Mouse (Mus musculus) MEL (cell line): ENCODE results near the gene Il17re.

ENCODE experiments used
- CHD1 ChIP-seq: IDR thresholded peaks from 2 replicates; pipeline ENCODE4 v1.6.1; 2012; ENCODE audit warnings: low read depth, mild to moderate bottlenecking, inconsistent platforms, low read length, improper control_type of control experiment
- CTCF ChIP-seq, 3 experiments: IDR thresholded peaks in 2 of 3; conservative IDR thresholded peaks in 1 of 3; 2 replicates each; pipeline ENCODE4 v1.5.1; 2011 to 2012; ENCODE audit warnings: low read length in 3 of 3, low read depth in 2 of 3, mild to moderate bottlenecking in 2 of 3, improper control_type of control experiment in 1 of 3, inconsistent platforms in 1 of 3, mixed read lengths in 1 of 3, moderate library complexity in 1 of 3; ENCODE audit not compliant: control insufficient read depth in 1 of 3, insufficient read depth in 1 of 3, poor library complexity in 1 of 3, severe bottlenecking in 1 of 3
- GABPA ChIP-seq: IDR thresholded peaks from 2 replicates; pipeline ENCODE4 v1.6.1; 2012; ENCODE audit warnings: low read depth, mild to moderate bottlenecking, inconsistent platforms, low read length, improper control_type of control experiment, moderate library complexity
- GATA1 ChIP-seq: IDR thresholded peaks from 2 replicates; pipeline ENCODE4 v1.6.1; 2011; ENCODE audit warnings: low read depth, low read length, improper control_type of control experiment
- HCFC1 ChIP-seq: IDR thresholded peaks from 2 replicates; pipeline ENCODE4 v1.6.1; 2012; ENCODE audit warnings: low read depth, mild to moderate bottlenecking, inconsistent platforms, low read length, improper control_type of control experiment, moderate library complexity
- JUND ChIP-seq: IDR thresholded peaks from 2 replicates; pipeline ENCODE4 v1.6.1; 2011; ENCODE audit warnings: low read depth, mild to moderate bottlenecking, improper control_type of control experiment, low read length
- MAFK ChIP-seq: IDR thresholded peaks from 2 replicates; pipeline ENCODE4 v1.6.1; 2011; ENCODE audit warnings: low read depth, mild to moderate bottlenecking, low read length, improper control_type of control experiment, borderline replicate concordance
- MAX ChIP-seq: IDR thresholded peaks from 2 replicates; pipeline ENCODE4 v1.6.1; 2011; ENCODE audit warnings: low read length, improper control_type of control experiment
- MXI1 ChIP-seq: IDR thresholded peaks from 2 replicates; pipeline ENCODE4 v1.6.1; 2011; ENCODE audit warnings: mild to moderate bottlenecking, low read depth, low read length, improper control_type of control experiment
- POLR2A ChIP-seq, 2 experiments: IDR thresholded peaks; 2 replicates each; pipeline ENCODE4 v1.6.1; 2011 to 2012; ENCODE audit warnings: low read length in 2 of 2, mild to moderate bottlenecking in 2 of 2, control low read depth in 1 of 2, improper control_type of control experiment in 1 of 2, low read depth in 1 of 2, moderate library complexity in 1 of 2; ENCODE audit not compliant: control insufficient read depth in 1 of 2, insufficient read depth in 1 of 2, poor library complexity in 1 of 2
- SIN3A ChIP-seq: IDR thresholded peaks from 2 replicates; pipeline ENCODE4 v1.6.1; 2012; ENCODE audit warnings: low read length, improper control_type of control experiment, inconsistent platforms
- USF1 ChIP-seq: IDR thresholded peaks from 2 replicates; pipeline ENCODE4 v1.6.1; 2014; ENCODE audit warnings: low read depth, mild to moderate bottlenecking, inconsistent platforms, low read length, improper control_type of control experiment, moderate library complexity
- ZC3H11A ChIP-seq: IDR thresholded peaks from 2 replicates; pipeline ENCODE4 v1.6.1; 2012; ENCODE audit warnings: low read depth, mild to moderate bottlenecking, inconsistent platforms, low read length, improper control_type of control experiment
- ZKSCAN1 ChIP-seq: IDR thresholded peaks from 2 replicates; pipeline ENCODE4 v1.6.1; 2012; ENCODE audit warnings: low read depth, mild to moderate bottlenecking, inconsistent platforms, low read length, improper control_type of control experiment, moderate library complexity

DNA sequence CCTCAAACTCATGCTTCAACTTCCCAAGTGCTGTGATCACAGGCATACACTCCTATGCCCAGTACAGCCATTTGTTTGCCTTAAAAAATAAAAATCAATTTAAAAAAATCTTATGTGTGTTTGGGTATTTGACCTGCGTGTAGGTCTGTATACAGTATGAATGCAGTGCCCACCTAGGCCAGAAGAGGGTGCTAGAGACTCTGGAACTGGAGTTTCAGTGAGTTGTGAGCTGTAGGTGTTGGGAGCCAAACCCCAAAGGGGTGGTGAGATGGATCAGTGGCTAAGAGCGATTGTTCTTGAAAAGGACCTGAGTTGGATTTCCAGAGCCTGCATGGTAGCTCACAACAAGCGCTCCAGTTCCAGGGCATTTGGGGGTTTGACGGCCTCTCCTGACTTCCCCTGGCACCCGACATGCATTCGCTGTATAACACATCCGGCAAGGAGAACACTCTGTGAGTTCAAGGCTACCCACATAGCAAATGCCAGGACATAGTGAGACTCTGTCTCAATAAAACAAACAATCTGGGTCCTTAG lies 17.1 kb upstream of the Il17re start:
- TF ChIP-seq GATA1: no peak
- no peak for TF ChIP-seq USF1
- peak; percentile 92 for TF ChIP-seq ZC3H11A
- TF ChIP-seq POLR2A (IDR thresholded peaks at IDR 0.05; ENCODE audit: control insufficient read depth in 1 of 2, insufficient read depth in 1 of 2, low read depth in 1 of 2, low read length in 2 of 2, poor library complexity in 1 of 2): 0 out of 4 replicates have a peak, but pooled peaks of 1 of the 2 experiments have one; percentile 23
- no peak for TF ChIP-seq MAFK
- TF ChIP-seq CHD1: no peak
- TF ChIP-seq SIN3A: peak; percentile 48; the same call in 1 of the 2 replicates
- no peak for TF ChIP-seq GABPA
- TF ChIP-seq MXI1: no peak
- TF ChIP-seq JUND: no peak
- no peak for TF ChIP-seq ZKSCAN1
- TF ChIP-seq HCFC1: peak; percentile 51
- peak; percentile 77 to 95 (median 89) for TF ChIP-seq CTCF (IDR thresholded peaks at IDR 0.05 in 2 of 3, conservative IDR thresholded peaks at IDR 0.05 in 1 of 3; ENCODE audit: control insufficient read depth in 1 of 3, insufficient read depth in 1 of 3, low read depth in 2 of 3, low read length in 3 of 3, poor library complexity in 1 of 3, severe bottlenecking in 1 of 3)
- no peak for TF ChIP-seq MAX
